ENCODE assay signal across 23 mouse cellular contexts in the genomic region with DNA sequence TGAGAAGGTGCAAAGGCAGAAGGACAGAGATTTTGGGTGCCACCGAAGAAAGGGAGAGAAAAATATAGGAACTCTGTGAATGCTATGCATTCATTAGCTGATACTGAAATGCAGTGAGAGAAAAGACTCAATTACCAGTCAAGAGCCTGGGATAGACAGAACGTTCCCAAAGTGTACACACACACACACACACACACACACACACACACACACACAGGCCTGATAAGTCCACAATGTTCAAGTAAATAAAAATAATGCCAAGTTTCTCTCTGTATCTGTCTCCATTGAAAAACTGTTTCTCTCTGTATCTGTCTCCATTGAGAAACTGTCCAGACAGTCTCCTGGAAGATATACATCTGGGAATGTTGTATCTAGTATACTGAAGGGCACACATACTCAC.
"Had no signal": no experiment of that assay in that cellular context is flagged by ENCODE, and none has a peak within 500 bp of the region (broad histone marks: within the 10 kb centered on the region; RNA-seq: fewer than 3 reads in every experiment).

No protein-coding gene starts in this region.

- H3K4me2 ChIP-seq: heart, embryonic 11.5 days; hindbrain, embryonic 12.5 days; hindbrain, embryonic 14.5 days; intestine, embryonic 15.5 days; limb, embryonic 15.5 days; liver, embryonic 11.5 days had no signal

- H3K9me3 ChIP-seq: hindbrain, embryonic 10.5 days; hindbrain, embryonic 12.5 days; intestine, embryonic 15.5 days; limb, embryonic 15.5 days had no signal

- ATAC-seq: forebrain, postnatal 0 days; hindbrain, embryonic 16.5 days; inflammation-experienced regulatory T-cells, adult 6 months; intestine, embryonic 15.5 days; intestine, postnatal 0 days had no signal

- H3K36me3 ChIP-seq: hindbrain, embryonic 10.5 days; hindbrain, embryonic 12.5 days; intestine, embryonic 15.5 days; limb, embryonic 15.5 days had no signal

- H3K4me1 ChIP-seq: hindbrain, embryonic 10.5 days; intestine, embryonic 15.5 days had no signal

- H3K9ac ChIP-seq: forebrain, postnatal 0 days; hindbrain, embryonic 12.5 days; hindbrain, embryonic 14.5 days; intestine, embryonic 15.5 days; limb, embryonic 15.5 days had no signal

- H3K4me3 ChIP-seq: heart, adult 2 months; hindbrain, embryonic 10.5 days; hindbrain, embryonic 12.5 days; intestine, embryonic 15.5 days; layer of hippocampus, adult 2 months; left cerebral cortex, adult 2 months; limb, embryonic 15.5 days had no signal

- H3K27ac ChIP-seq: heart, adult 2 months; hindbrain, embryonic 10.5 days; hindbrain, embryonic 12.5 days; hindbrain, embryonic 14.5 days; intestine, embryonic 15.5 days; layer of hippocampus, adult 2 months; left cerebral cortex, adult 2 months; limb, embryonic 15.5 days had no signal

- DNase-seq: forebrain, postnatal 0 days; gastrocnemius, postnatal 14 days; gastrocnemius, postnatal 36 days; heart, adult 2 months; heart, postnatal 10 days; heart, postnatal 4 days; kidney, adult 18-20 months; kidney, adult 8-10 months; kidney, postnatal 10 days; kidney, postnatal 25 days; kidney, postnatal 4 days had no signal

- H3K27me3 ChIP-seq: hindbrain, embryonic 12.5 days; intestine, embryonic 15.5 days; limb, embryonic 15.5 days had no signal
